Mouse (Mus musculus) cerebellum, postnatal 10 days (tissue): ENCODE measurements at regions not wholly inside any gene's neighbourhood (a gene's known extent, or its start where the extent isn't known, plus 50 kb on each side); places are given as distances from the start of the nearest gene placed in this dataset.

ENCODE experiments used
- DNase-seq, 2 experiments: peaks; one replicate each; pipeline ENCODE4 v3.0.0; 2021; ENCODE audit warnings: mixed read lengths in 2 of 2

GRCm38 (mm10) chr14:80657408-80657807, 673.5 kb downstream of the Olfm4 start:
- peak in 1 of 2 experiments; percentile 1 for DNase-seq

DNA sequence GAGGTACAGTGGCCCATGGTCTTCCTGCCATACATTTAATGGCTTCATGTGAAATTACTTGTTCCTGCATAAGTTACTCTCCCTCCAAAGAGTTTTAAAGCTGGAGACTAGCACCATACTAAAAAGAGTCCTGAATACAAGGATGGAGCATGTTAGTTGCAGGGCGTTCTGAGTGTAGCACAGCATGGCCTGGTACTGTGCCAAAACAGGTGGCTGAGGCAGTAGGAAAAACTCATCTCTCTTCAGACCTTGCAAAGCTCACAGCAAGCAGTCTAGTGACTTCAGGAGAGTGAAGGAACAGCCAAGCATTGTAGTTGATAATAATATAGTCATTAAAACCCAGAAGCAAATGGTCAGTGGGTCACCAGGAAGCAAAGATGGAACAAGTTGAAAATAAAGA, 699.0 kb downstream of the Olfm4 start:
- peak; percentile 62 to 69 for DNase-seq

- DNase-seq: no peak
Observed at GRCm38 (mm10) chr14:80683282-80683681, 699.4 kb downstream of the Olfm4 start.

DNA sequence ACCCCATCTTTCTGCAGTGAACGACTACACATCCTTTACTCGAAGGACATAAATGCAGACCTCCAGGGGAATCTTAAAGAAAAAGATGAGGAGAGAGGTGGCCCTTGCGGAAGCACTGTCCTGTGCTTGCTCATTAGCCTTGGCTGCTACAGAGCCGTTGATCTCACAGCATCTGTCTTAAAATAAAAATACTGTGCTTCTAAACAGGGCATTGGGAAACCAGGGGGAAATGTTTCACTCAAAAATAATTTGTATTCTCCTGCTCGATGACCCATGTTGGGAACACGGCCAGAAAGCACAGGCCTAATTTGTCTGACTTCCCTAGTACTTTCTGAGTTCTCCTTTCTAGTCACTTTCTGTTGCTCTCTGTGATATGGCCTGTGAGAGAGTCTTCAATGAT, 699.8 kb downstream of the Olfm4 start:
- peak; percentile 30 to 41 for DNase-seq

DNA sequence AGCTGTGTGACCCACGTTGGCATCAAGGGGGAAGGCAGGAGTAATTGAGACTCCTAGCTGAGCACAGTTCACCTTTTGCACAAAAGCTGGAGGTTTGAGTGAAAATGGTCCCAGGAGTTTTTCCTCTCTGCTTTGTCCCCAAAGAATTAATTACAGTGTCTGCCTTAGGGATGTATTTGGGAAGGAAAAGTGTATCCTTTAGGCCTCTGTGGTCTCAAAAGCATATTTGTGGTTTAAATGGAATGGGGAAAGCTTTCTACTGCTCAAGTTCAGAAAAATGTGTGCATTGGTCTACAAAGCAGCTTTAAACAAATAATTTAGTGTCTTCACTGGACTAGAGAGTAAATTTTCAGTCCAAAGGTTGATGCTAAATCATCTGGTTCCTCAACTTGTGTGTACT, 706.6 kb downstream of the Olfm4 start:
- no peak for DNase-seq

DNA sequence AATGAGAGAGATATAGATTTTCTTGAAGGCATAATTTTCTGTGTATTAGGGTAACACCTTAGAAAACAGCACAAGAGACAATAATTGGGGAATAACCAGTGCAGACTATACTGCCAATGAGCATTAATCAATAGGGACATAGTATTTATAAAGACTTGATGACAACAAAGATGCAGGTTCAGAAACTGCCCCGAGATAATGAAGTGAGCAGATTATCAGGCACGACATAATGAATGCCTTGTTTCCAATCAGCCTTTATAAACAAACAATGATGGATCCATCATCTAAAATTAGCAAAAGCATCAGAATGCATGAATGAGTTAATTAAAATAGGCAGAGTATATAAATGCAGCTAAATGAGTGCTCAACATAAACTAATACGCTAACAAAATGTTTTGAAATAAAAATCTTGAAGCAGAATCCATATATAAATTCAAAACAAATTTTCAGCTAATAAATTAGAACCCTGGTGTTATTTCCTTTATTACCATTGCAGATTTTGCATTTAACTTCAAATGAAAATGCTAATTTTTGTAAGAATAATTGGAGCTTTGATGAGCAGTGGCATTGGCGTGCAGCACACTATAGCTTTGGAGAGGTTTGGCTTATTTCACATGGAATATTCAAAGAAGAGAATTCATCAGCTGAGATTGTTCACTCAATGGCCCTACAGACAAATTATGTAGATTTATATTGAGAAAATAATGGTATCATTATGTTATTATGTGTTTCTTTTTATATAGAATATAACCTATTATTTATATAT, 739.1 kb downstream of the Olfm4 start:
- no peak for DNase-seq

DNA sequence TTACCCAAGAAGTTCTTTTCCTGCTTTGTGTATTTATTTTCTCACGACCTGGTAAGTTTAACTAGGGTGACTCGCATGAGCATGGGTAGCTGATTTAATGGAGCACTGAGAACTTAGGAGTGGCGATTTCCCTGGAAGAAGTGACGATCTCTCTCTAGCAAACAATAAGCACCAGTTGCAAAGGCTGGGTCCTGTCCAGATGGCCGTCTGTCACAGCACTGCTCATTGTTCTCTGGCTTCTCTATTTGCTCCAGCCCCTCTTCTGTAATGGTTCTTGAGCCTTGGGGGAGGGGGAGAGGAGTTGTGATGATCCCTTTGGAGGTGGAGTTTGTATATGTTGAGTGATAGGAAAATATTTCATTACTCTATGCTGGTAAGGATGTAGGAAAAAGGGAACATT, 747.3 kb downstream of the Olfm4 start:
- DNase-seq: peak in 1 of 2 experiments; percentile 3
